Mouse (Mus musculus): ENCODE measurements around the gene Zfp36. TPM values are rescaled to one million over a fixed set of nuclear protein-coding genes. Genes with fewer than 3 reads are reported as not detected.
A peak's percentile ranks its signal among the peaks of the same experiment; 100 is the strongest.

Gene Zfp36
- total and polyA plus RNA-seq, 2 experiments from 2014 or later = 3.0 to 3.9 TPM

- WGBS = 88% methylated on average over 3 of the region's 3 CpGs
- Histone ChIP-seq H3K9ac (replicated peaks; ENCODE audit: low read length) (no peak overlapping the region), H3K27ac (no peak overlapping the region), H3K27me3 (ENCODE audit: insufficient read depth, low read length) (no peaks in the 10 kb centered on the region), H3K4me3 (ENCODE audit: low read length) (no peak overlapping the region), H3K9me3 (ENCODE audit: low read length) (no peaks in the 10 kb centered on the region), H3K4me1 (ENCODE audit: insufficient read depth, low read length) (peaks cover 7% of the 10 kb centered on the region; the same call in 1 of the 2 replicates), H3K36me3 (ENCODE audit: insufficient read depth, low read length) (peaks cover 19% of the 10 kb centered on the region), H3K4me2 (ENCODE audit: low read depth, low read length) (no peak overlapping the region)
- ATAC-seq (no peak), DNase-seq (ENCODE audit: low spot score) (no peak)
- no peak for TF ChIP-seq CTCF (IDR thresholded peaks at IDR 0.05; ENCODE audit: low read depth)
Observed at GRCm38 (mm10) chr7:28354113-28354581, 25.9 kb downstream of the Zfp36 start.

- H3K4me3 ChIP-seq (ENCODE audit: low read length) = no peak overlapping the region
- DNase-seq (ENCODE audit: low spot score) (no peak), ATAC-seq (no peak)
- peaks cover 7% of the 10 kb centered on the region; the same call in 1 of the 2 replicates for H3K4me1 ChIP-seq (ENCODE audit: insufficient read depth, low read length)
- H3K36me3 ChIP-seq (ENCODE audit: insufficient read depth, low read length) = peaks cover 19% of the 10 kb centered on the region
- peak; percentile 34 for TF ChIP-seq CTCF (IDR thresholded peaks at IDR 0.05; ENCODE audit: low read depth)
- H3K9me3 ChIP-seq (ENCODE audit: low read length) = no peaks in the 10 kb centered on the region
- H3K27me3 ChIP-seq (ENCODE audit: insufficient read depth, low read length) = no peaks in the 10 kb centered on the region
- no peak overlapping the region for H3K9ac ChIP-seq (replicated peaks; ENCODE audit: low read length)
- H3K27ac ChIP-seq = no peak overlapping the region
- 95% methylated on average over 2 of the region's 2 CpGs for WGBS
- H3K4me2 ChIP-seq (ENCODE audit: low read depth, low read length) = no peak overlapping the region
Observed at GRCm38 (mm10) chr7:28353267-28353666, 26.8 kb downstream of the Zfp36 start.

GRCm38 (mm10) chr7:28351676-28352191 is 28.3 kb downstream of the Zfp36 start:
- no peak for DNase-seq (ENCODE audit: low spot score)
- Histone ChIP-seq H3K9me3 (ENCODE audit: low read length) (no peaks in the 10 kb centered on the region), H3K27me3 (ENCODE audit: insufficient read depth, low read length) (no peaks in the 10 kb centered on the region), H3K36me3 (ENCODE audit: insufficient read depth, low read length) (peaks cover 19% of the 10 kb centered on the region), H3K4me3 (ENCODE audit: low read length) (peak overlapping the region; percentile 85), H3K27ac (peak overlapping the region; percentile 89; the same call in 1 of the 2 replicates), H3K4me1 (ENCODE audit: insufficient read depth, low read length) (peaks cover 7% of the 10 kb centered on the region; the same call in 1 of the 2 replicates), H3K4me2 (ENCODE audit: low read depth, low read length) (peak overlapping the region; percentile 95), H3K9ac (replicated peaks; ENCODE audit: low read length) (peak overlapping the region; percentile 92)
- WGBS = 43% methylated on average over 4 of the region's 4 CpGs
- ATAC-seq = no peak
- TF ChIP-seq CTCF (IDR thresholded peaks at IDR 0.05; ENCODE audit: low read depth) = no peak

GRCm38 (mm10) chr7:28350155-28350883 is 29.7 kb downstream of the Zfp36 start, which contains the start of gene Rps16:
Gene Rps16 (plus strand): TSS chr7:28350652.
- Histone ChIP-seq H3K27ac (peak within 1 kb of the TSS; percentile 89), H3K27me3 (ENCODE audit: insufficient read depth, low read length) (no peaks in the 10 kb centered on the region), H3K4me3 (ENCODE audit: low read length) (peak within 1 kb of the TSS; percentile 85), H3K4me1 (ENCODE audit: insufficient read depth, low read length) (peaks cover 7% of the 10 kb centered on the region; the same call in 1 of the 2 replicates), H3K9me3 (ENCODE audit: low read length) (no peaks in the 10 kb centered on the region), H3K4me2 (ENCODE audit: low read depth, low read length) (peak within 1 kb of the TSS; percentile 95), H3K9ac (replicated peaks; ENCODE audit: low read length) (peak within 1 kb of the TSS; percentile 92), H3K36me3 (ENCODE audit: insufficient read depth, low read length) (peaks cover 19% of the 10 kb centered on the region)
- ATAC-seq = peak; percentile 97
- peak; percentile 10; the same call in 1 of the 2 replicates for TF ChIP-seq CTCF (IDR thresholded peaks at IDR 0.05; ENCODE audit: low read depth)
- peak; percentile 99 for DNase-seq (ENCODE audit: low spot score)
- under 1% methylated on average over 49 of the region's 50 CpGs for WGBS

- DNase-seq (ENCODE audit: low spot score) (peak; percentile 57), ATAC-seq (no peak)
- Histone ChIP-seq H3K4me3 (ENCODE audit: low read length) (no peak overlapping the region), H3K27me3 (ENCODE audit: insufficient read depth, low read length) (no peaks in the 10 kb centered on the region), H3K4me2 (ENCODE audit: low read depth, low read length) (no peak overlapping the region), H3K9ac (replicated peaks; ENCODE audit: low read length) (no peak overlapping the region), H3K27ac (no peak overlapping the region), H3K9me3 (ENCODE audit: low read length) (no peaks in the 10 kb centered on the region), H3K4me1 (ENCODE audit: insufficient read depth, low read length) (peaks cover 7% of the 10 kb centered on the region; the same call in 1 of the 2 replicates), H3K36me3 (ENCODE audit: insufficient read depth, low read length) (peaks cover 8% of the 10 kb centered on the region)
- TF ChIP-seq CTCF (IDR thresholded peaks at IDR 0.05; ENCODE audit: low read depth) = peak; percentile 50
- WGBS = 80% methylated on average over 7 of the region's 7 CpGs
Observed at GRCm38 (mm10) chr7:28348601-28349000, 31.5 kb downstream of the Zfp36 start.

GRCm38 (mm10) chr7:28347746-28348145 is 32.3 kb downstream of the Zfp36 start:
- DNase-seq (ENCODE audit: low spot score) (no peak), ATAC-seq (no peak)
- 77% methylated on average over 3 of the region's 3 CpGs for WGBS
- H3K27me3 ChIP-seq (ENCODE audit: insufficient read depth, low read length) = no peaks in the 10 kb centered on the region
- no peak overlapping the region for H3K4me3 ChIP-seq (ENCODE audit: low read length)
- H3K4me2 ChIP-seq (ENCODE audit: low read depth, low read length) = no peak overlapping the region
- H3K9ac ChIP-seq (replicated peaks; ENCODE audit: low read length) = no peak overlapping the region
- H3K27ac ChIP-seq = no peak overlapping the region
- no peaks in the 10 kb centered on the region for H3K9me3 ChIP-seq (ENCODE audit: low read length)
- no peaks in the 10 kb centered on the region for H3K36me3 ChIP-seq (ENCODE audit: insufficient read depth, low read length)
- peaks cover 7% of the 10 kb centered on the region; the same call in 1 of the 2 replicates for H3K4me1 ChIP-seq (ENCODE audit: insufficient read depth, low read length)
- no peak for TF ChIP-seq CTCF (IDR thresholded peaks at IDR 0.05; ENCODE audit: low read depth)

Data from hindbrain, postnatal 0 days (tissue).